Mouse (Mus musculus) forebrain, embryonic 15.5 days (tissue): ENCODE measurements around the gene Fibin. TPM values are rescaled to one million over a fixed set of nuclear protein-coding genes. Genes with fewer than 3 reads are reported as not detected.

ENCODE experiments used
- polyA plus RNA-seq: library from polyadenylated mRNA; unstranded; fragments of >200 nt; fragmentation: Nextera tagmentation; extraction: Ambion mirVana; gene quantifications from 2 replicates; pipeline ENCODE4 v1.2.1, GENCODE M21; 2015

The Fibin gene
- polyA plus RNA-seq, 1 experiment from 2014 or later: 1.9 TPM

Other genes with a start within 250 kb of the Fibin start
- 0.04 and 0.11 TPM in 2 replicates for gene Bbox1, start 48.6 kb downstream of the Fibin start, polyA plus RNA-seq
- gene Slc5a12, start 234.1 kb upstream of the Fibin start, polyA plus RNA-seq: not detected in 2 replicates